Mouse (Mus musculus): ENCODE measurements at regions not wholly inside any gene's neighbourhood (a gene's known extent, or its start where the extent isn't known, plus 50 kb on each side); places are given as distances from the start of the nearest gene placed in this dataset.

DNA sequence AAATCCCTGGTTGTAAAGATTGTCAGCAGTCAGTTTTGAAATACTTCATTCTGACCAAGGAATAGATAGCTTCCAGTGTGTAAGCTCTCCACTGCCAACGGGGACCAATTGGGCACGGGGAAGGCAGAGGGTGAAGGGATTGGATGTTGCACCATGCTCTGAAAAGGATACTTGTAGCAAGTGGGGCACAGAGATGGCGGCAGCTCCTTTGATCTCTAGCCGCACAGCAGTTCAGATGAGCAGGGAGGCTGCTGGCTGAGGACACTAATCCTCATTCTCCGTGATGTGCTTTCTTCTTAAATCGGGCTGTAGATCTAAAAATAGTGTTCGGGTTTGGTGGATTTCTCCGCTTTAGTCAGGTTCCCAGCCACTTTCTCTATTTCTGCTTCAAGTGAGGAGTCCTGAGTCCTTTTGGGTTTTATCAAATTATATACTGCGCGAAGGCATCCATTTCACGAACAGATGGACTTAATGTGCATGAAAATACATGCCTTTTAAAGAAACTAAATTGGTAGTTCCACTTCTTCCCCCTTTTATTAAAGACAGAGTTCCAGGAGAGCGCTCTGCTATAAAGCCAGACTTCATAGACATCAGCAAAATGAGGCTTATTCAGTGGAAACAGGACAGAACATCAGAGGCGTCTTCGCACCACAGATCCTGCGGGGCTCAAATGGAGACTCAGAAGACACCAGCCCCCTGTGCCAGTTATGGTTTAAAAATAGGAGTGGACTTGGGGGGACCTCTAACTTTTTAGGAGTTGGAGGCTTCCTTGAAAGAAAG lies 225.1 kb upstream of the Klf4 start:
- no peak for TF ChIP-seq SRF (IDR thresholded peaks at IDR 0.05; ENCODE audit: control insufficient read depth, insufficient read length, low read depth)
- no peak for TF ChIP-seq REST (IDR thresholded peaks at IDR 0.05; ENCODE audit: insufficient read depth, insufficient read length)

Measured in myocyte (in vitro differentiated cells).